Mouse (Mus musculus) layer of hippocampus, adult 2 months (tissue): ENCODE measurements around the gene Filip1l. TPM values are rescaled to one million over a fixed set of nuclear protein-coding genes. Genes with fewer than 3 reads are reported as not detected.

Experiments used
- DNase-seq, 2 experiments: peaks; one replicate each; pipeline ENCODE4 v3.0.0; 2022; ENCODE audit warnings: low spot score in 2 of 2
- H3K27ac ChIP-seq: fragments of 200-600 bp; 2 replicates; pipeline ENCODE4 v1.8.1; 2022
- H3K4me3 ChIP-seq: fragments of 200-600 bp; 2 replicates; pipeline ENCODE4 v1.8.1; 2022; ENCODE audit warnings: mild to moderate bottlenecking
- CTCF ChIP-seq: fragments of 200-600 bp; conservative IDR thresholded peaks from 2 replicates; pipeline ENCODE4 v1.8.1; 2022; ENCODE audit warnings: antibody characterized with exemption, mild to moderate bottlenecking, moderate library complexity
- total RNA-seq, 2 experiments: library from RNA; stranded (reverse); gene quantifications; 2 replicates each; pipeline ENCODE4 v1.2.3; 2021

The Filip1l gene
- total RNA-seq, 2 experiments from 2014 or later, result 3.2 to 4.0 TPM

- no peak overlapping the region for H3K4me3 ChIP-seq
- TF ChIP-seq CTCF, result no peak
These were observed 68.1 kb downstream of the Filip1l start for GRCm38 (mm10) chr16:57420773-57421556.

GRCm38 (mm10) chr16:57421680-57422417 is 69.0 kb downstream of the Filip1l start:
- no peak for DNase-seq
- H3K4me3 ChIP-seq, result no peak overlapping the region
- no peak overlapping the region for H3K27ac ChIP-seq
- no peak for TF ChIP-seq CTCF

More at GRCm38 (mm10) chr16:57420773-57421556, 68.1 kb downstream of the Filip1l start:
- no peak for DNase-seq
- no peak overlapping the region for H3K27ac ChIP-seq

DNA sequence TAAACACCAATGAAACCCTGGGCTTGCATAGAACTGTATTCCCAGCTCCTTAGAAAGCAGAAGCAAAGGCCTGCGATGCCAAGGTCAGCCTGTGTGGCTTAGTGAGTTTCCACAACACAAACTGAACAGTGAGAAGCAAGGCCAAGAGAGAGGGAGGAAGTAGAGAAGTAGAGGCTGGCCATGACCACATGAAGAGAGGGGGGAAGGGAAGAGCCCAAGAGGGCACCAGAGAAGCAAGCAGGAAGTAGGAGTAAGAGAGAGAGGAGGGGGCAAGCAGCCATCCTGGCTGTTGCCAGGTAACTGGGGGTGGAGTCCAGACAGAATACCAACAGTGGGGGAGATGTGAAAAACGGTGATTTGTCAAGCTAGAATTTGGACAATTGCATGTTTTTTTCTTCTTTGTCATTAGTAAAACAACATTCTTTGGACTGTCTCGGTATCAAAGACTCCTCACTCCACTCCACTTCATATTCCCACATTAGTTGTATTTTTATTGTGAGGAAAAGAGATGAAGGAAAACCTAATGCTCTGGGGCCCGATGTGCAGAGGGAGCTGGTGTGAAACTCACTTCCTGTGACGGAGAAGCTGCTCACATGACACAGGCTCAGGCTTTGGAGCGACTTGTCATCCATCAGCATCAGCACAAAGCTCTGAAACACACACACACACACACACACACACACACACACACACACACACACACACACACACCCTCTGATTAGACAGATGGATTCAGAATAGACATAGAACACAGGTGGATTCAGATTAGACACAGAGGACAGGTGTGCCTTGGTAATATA is 70.3 kb downstream of the Filip1l start:
- no peak for DNase-seq
- no peak for TF ChIP-seq CTCF
- Histone ChIP-seq H3K4me3 (no peak overlapping the region), H3K27ac (no peak overlapping the region)

DNA sequence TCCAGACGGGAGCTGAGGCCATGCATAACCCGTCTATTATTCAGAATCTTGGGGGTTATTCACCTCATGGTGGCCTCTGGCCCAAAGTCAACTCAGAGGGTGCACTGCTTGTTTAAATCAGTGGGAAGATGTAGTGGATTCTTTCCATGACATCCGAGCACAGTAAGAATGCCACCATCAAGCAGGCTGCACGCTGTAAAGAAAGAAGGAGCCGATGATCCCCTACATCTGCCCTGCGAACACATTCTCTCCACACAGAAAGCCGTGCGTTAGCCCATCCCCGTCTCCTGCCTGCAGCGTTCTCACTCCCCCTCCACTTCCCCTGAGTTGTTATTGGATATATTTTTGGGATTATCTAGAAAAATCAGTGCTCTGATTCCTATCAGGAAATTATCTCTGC is 73.8 kb downstream of the Filip1l start:
- DNase-seq, result no peak
- no peak overlapping the region for H3K27ac ChIP-seq
- no peak for TF ChIP-seq CTCF
- H3K4me3 ChIP-seq, result no peak overlapping the region

DNA sequence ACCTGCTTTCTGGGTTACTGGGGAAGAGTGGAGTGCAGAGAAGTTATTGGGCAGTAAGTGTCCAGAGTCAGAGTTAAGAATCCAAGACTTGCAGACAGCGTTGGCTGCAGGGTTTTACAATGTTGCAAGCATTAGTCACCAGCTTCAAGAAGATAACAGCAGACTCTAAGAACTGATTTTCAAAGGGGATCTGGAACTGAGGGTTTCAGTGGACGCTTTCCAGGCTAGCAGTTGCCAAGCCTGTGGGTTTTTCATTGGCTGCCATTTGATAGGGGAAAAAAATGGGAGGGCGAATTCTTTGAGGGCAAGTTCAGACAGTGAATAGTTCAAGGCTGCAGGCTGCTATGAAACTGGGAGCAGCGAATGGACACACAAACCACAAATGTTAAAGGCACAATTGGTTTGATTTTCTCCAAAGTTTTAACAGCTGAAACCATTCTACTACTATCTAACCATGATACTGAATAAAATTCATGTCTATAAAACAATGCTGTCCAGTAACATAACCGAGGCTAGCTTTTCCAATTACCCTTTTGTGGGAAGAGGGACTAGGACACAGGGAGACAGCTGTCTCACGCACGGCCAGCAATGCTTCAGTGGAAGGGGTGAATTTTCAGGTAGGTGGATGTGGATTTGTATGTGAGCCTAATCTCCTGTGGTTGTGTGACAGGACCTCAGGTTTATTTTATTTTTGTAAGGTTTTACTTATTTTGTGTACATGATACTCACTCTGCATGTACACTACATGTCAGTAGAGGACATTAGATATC is 74.8 kb downstream of the Filip1l start:
- Histone ChIP-seq H3K27ac (no peak overlapping the region), H3K4me3 (no peak overlapping the region)
- no peak for DNase-seq
- TF ChIP-seq CTCF, result no peak

DNA sequence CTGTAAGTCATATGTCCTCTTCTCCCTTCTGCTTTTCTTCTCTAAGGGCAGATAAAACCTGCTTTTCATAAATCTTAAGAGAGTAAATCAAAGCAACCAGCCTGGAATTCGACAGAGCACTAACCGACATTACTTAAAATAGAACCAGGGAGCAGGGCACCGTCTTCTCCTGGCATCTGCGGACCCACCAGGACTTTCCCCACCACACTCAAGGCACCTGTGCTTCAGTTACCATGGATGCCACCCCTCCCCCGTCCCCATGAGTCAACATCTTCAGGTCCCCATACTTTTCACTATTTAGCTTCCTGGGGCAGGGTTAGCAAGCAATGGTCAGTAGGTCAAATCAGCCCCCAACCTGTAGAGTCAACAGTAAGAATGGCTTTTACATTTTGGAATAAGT is 76.1 kb downstream of the Filip1l start:
- Histone ChIP-seq H3K4me3 (no peak overlapping the region), H3K27ac (no peak overlapping the region)
- TF ChIP-seq CTCF, result no peak
- no peak for DNase-seq

GRCm38 (mm10) chr16:57431294-57431693 is 78.4 kb downstream of the Filip1l start:
- DNase-seq, result no peak
- H3K27ac ChIP-seq, result no peak overlapping the region
- H3K4me3 ChIP-seq, result no peak overlapping the region
- no peak for TF ChIP-seq CTCF

DNA sequence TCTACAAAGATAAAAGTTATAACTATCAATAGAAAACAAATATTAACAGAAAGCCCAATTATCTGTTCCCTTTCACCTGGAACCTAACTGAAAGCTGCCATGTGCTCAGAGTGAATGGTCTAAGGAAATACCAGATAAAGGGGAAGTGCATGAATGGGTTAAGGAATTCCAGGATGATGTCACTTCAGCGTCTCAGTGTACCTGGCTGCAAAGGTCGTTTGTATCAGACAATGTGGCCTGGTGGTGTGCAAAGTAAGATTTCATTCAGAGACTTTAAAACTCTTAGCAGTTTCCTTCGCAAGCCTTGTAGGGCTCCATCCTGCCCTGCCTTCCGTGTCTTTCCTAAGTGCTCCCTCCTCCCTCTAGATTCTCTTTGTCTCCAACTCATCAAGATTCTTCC is 80.3 kb downstream of the Filip1l start:
- TF ChIP-seq CTCF, result no peak
- DNase-seq, result no peak
- no peak overlapping the region for H3K27ac ChIP-seq
- no peak overlapping the region for H3K4me3 ChIP-seq

GRCm38 (mm10) chr16:57433671-57434070 is 80.8 kb downstream of the Filip1l start:
- no peak overlapping the region for H3K4me3 ChIP-seq
- DNase-seq, result no peak
- no peak overlapping the region for H3K27ac ChIP-seq
- TF ChIP-seq CTCF, result no peak

GRCm38 (mm10) chr16:57434640-57435039 is 81.7 kb downstream of the Filip1l start:
- DNase-seq, result no peak
- H3K4me3 ChIP-seq, result no peak overlapping the region

GRCm38 (mm10) chr16:57437523-57438287 is 84.8 kb downstream of the Filip1l start:
- DNase-seq, result no peak
- no peak overlapping the region for H3K4me3 ChIP-seq
- TF ChIP-seq CTCF, result no peak
- no peak overlapping the region for H3K27ac ChIP-seq

More at GRCm38 (mm10) chr16:57434640-57435039, 81.7 kb downstream of the Filip1l start:
- no peak for TF ChIP-seq CTCF
- H3K27ac ChIP-seq, result no peak overlapping the region
